Mouse (Mus musculus): ENCODE results near the gene Sh3bgr.

The Sh3bgr gene

GRCm38 (mm10) chr16:96187619-96188018 lies 12.6 kb upstream of the Sh3bgr start:
- TF ChIP-seq GATA4 (IDR thresholded peaks at IDR 0.05; ENCODE audit: insufficient replicate concordance, low read length), result no peak

DNA sequence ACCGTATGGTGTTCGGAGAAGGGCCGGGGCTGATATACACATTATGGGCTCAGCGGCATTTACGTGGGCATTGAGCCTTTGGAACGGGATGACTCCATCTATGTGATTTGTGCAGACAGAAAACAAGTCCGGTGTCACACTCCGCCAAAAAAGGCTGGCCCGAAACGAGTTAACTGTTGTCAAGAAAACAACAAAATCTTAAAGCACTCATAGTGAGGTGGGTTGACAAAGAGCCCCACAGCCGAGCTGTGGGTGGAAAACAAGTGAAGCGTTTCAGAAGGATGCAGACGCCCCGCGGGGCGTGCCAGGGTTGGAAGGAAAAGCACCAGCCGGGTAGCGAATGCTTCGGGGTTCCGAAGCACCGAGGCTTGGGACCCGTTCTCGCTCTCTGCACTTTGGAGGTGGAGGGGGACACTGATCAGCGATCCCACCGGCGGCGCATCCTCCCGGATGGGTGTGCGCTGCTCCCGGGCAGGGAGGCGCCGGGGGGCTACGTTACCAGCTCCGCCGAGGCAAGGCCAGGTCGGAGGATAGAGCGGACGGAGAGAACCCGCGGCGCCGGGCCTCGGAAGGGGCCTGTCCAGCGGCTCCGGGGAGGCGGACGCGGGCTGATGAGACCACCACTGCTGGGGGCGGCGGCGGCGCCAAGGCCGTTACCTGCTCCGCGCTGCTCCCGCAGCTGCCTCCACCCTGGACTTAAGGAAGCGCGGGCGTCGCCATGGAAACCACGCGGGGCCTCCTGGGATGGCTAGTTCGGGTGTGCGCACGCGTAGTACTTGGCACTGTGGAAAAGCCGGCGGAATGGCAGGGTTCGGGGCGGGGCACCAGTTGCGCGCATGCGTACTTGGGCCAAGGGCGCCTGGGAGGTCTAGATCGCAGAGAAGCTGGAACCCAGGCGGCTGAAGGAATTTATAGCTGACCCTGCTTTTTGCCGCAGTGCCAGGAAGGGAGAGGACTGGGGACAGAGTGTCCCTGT lies 8.4 kb upstream of the Sh3bgr start, which contains the start of gene Lca5l:
Gene Lca5l, minus strand, starts transcription at position 741 of the 976 bp plus-strand sequence.
- no peak for TF ChIP-seq GATA4 (IDR thresholded peaks at IDR 0.05; ENCODE audit: insufficient replicate concordance, low read length)

DNA sequence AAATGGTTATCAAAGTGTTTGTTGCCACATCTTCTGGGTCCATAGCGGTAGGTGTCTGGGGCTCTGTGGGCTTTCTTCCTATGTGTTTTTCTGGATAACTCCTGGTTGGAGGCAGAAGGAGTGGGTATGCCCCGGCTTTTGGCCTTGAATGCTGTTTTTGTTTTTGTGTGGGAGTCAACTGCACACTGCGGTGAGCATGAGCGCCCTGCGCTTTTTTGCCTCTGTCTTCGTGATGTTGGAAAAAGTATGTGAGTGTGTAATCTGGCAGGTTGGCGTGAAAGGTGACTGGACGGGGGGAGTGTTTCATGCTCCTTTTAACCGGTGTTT lies 415 bp downstream of the Sh3bgr start:
- no peak for TF ChIP-seq GATA4 (IDR thresholded peaks at IDR 0.05; ENCODE audit: insufficient replicate concordance, low read length)

GRCm38 (mm10) chr16:96201485-96202232 lies 1.4 kb downstream of the Sh3bgr start:
- no peak for TF ChIP-seq GATA4 (IDR thresholded peaks at IDR 0.05; ENCODE audit: insufficient replicate concordance, low read length)

- no peak for TF ChIP-seq GATA4 (IDR thresholded peaks at IDR 0.05; ENCODE audit: insufficient replicate concordance, low read length)
Measured at GRCm38 (mm10) chr16:96209789-96210188, 9.5 kb downstream of the Sh3bgr start.

DNA sequence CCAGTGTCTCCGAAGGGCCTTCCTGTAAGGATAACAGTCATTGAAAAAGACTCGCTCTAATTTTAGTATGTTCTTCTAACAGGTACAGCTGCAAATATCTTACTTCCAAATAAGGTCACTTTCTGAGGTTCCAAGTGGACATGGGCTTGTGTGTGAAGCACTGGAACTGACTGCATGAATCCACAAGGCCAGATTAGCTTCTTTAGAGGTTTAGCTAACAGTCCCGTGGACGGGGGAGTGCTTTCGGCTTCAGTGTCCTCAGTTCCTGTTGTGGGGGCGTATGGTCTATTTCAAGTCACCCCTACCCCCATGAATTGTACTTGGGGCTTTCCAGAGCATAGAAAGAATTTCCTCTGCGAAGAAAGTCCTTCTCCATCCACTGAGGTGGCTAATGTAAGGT lies 10.6 kb downstream of the Sh3bgr start:
- no peak for TF ChIP-seq GATA4 (IDR thresholded peaks at IDR 0.05; ENCODE audit: insufficient replicate concordance, low read length)

DNA sequence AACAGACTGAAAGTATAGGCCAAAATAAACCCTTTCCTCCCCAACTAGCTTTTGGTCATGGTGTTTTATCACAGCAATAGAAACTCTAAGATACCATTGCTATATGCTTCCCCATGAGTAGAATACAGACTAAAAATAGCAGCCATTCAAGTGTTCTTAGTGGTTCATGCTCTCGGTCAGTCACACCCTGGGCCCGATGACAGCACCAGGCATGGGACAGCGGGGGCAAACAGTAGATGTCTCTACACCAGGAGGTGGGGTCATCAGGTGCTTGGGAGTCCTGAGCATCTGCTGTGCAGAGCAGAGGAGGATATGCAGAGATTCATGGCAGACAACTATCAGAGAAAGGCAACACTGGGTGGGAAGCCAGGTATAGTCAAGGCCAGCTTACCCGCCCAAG lies 12.8 kb downstream of the Sh3bgr start:
- TF ChIP-seq GATA4 (IDR thresholded peaks at IDR 0.05; ENCODE audit: insufficient replicate concordance, low read length), result no peak

DNA sequence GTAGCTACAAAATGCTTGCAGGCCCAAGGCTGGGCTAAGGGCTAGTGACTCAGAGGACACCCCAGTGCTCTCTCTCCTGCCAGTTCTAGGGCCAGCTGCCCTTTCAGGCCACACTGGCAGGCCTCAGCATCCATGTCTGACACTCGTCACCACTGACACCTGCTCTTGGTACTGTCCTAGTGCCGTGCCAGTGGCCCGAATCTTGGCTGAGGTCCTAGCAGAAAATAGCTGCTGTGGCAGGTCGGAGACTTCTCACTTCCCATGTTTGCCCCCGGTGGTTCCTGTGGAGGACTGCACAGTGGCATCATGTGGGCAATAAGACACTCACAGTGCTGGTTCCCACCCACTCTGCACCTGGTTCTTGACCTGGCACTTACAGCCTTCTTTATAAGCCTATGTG lies 21.2 kb downstream of the Sh3bgr start:
- no peak for TF ChIP-seq GATA4 (IDR thresholded peaks at IDR 0.05; ENCODE audit: insufficient replicate concordance, low read length)

- TF ChIP-seq GATA4 (IDR thresholded peaks at IDR 0.05; ENCODE audit: insufficient replicate concordance, low read length), result no peak
Measured at GRCm38 (mm10) chr16:96221959-96222358, 21.7 kb downstream of the Sh3bgr start.

DNA sequence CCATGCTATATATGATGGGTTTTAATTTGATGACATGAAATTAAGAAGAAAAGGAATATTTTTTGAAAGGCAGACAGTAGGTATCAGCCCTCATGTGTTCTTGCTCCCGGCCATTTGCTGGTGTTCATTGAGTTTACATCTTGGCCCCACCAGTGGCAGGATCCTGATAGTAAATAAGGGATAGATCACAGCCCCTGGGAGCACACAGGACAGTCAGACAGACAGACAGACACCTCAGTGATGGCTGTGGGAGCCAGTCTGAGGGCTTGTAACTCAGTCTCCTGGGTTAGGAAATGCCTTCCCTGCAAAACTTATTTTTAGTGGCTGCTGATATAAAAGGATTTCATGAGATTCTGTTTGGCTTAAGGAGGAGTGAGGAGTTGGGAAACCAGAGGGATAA lies 22.2 kb downstream of the Sh3bgr start:
- TF ChIP-seq GATA4 (IDR thresholded peaks at IDR 0.05; ENCODE audit: insufficient replicate concordance, low read length), result no peak

DNA sequence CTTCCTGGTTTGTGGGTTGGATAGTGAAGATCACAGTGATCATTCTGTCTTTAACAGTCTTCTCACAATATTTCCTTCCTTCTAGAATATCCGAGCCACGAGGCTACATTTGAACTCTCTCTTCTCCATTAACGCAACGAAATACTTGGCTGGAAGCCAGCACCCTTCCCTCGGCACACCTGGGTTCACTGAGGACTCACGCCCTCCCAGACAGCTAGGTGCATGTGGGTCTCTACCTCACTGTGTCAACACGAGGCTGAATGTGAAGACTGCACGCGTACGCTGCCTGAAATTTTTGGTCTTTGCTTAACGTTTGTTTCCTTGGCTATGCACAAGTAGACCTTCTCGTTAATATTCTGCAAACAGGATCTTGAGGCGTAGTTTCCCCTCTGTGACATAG lies 28.2 kb downstream of the Sh3bgr start:
- no peak for TF ChIP-seq GATA4 (IDR thresholded peaks at IDR 0.05; ENCODE audit: insufficient replicate concordance, low read length)

DNA sequence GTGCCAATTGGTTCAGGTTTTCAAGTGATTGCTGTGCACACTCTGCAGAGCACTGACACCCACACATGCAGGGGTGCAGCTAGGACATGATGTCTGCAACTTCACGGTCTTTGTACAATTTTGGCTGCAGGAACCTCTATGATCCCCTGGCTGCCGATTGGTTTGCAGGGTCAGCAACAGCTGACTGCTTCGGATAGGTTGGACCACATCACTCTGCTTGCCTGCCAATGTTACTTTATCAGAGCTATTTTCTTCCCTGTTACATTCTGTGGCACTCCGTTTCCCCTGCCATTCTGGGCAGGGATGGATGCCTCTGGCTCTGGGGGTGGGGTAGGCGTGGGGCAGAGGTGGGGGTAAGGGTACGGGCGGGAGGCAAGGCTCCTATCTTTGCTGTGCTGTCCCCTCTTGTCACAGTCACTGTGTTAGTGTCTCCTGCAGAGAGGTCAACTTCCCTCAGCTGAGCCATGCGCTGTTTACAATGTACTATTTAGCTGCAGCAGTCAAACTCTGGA lies 28.9 kb downstream of the Sh3bgr start:
- no peak for TF ChIP-seq GATA4 (IDR thresholded peaks at IDR 0.05; ENCODE audit: insufficient replicate concordance, low read length)

DNA sequence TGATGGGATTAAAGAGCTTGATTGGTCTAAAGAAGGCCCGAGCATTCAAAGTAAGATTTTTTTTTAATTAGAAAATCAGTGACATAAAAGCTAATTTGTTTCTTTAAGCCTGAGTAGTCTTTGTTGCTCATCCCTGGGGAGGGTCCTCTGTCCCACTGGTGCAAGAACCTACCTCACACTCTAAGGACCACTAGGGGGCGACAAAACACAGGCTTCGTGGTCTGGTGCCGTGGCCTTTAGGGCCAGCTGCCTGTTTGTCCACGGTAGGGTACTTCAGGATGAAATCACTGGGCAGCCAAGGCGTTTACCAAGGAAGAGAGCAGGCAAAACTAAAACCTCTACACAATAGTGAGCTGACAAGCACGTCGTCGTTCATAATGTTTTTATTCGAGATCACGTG lies 30.2 kb downstream of the Sh3bgr start:
- TF ChIP-seq GATA4 (IDR thresholded peaks at IDR 0.05; ENCODE audit: insufficient replicate concordance, low read length), result no peak

- no peak for TF ChIP-seq GATA4 (IDR thresholded peaks at IDR 0.05; ENCODE audit: insufficient replicate concordance, low read length)
Measured at GRCm38 (mm10) chr16:96231251-96231650, 31.0 kb downstream of the Sh3bgr start.

GRCm38 (mm10) chr16:96231974-96232373 lies 31.7 kb downstream of the Sh3bgr start:
- TF ChIP-seq GATA4 (IDR thresholded peaks at IDR 0.05; ENCODE audit: insufficient replicate concordance, low read length), result no peak

- TF ChIP-seq GATA4 (IDR thresholded peaks at IDR 0.05; ENCODE audit: insufficient replicate concordance, low read length), result no peak
Measured at GRCm38 (mm10) chr16:96233996-96234395, 33.7 kb downstream of the Sh3bgr start.

Data from liver, adult (tissue).